Mouse (Mus musculus) urinary bladder, postnatal 4 days (tissue): ENCODE measurements at regions not wholly inside any gene's neighbourhood (a gene's known extent, or its start where the extent isn't known, plus 50 kb on each side); places are given as distances from the start of the nearest gene placed in this dataset.

Experiments
- DNase-seq, 2 experiments: peaks; one replicate each; pipeline ENCODE4 v3.0.0; 2021 to 2022; ENCODE audit warnings: low spot score in 2 of 2

GRCm38 (mm10) chrX:167091841-167092240, 117.3 kb downstream of the Tmsb4x start:
- DNase-seq = peak in 1 of 2 experiments; percentile 17

- no peak for DNase-seq
Measured at GRCm38 (mm10) chrX:167088930-167089329, 120.2 kb downstream of the Tmsb4x start.

GRCm38 (mm10) chrX:167088438-167088837, 120.7 kb downstream of the Tmsb4x start:
- DNase-seq = no peak

GRCm38 (mm10) chrX:167080821-167081220, 128.3 kb downstream of the Tmsb4x start:
- no peak for DNase-seq

- no peak for DNase-seq
Measured at GRCm38 (mm10) chrX:167069075-167069474, 140.0 kb downstream of the Tmsb4x start.

GRCm38 (mm10) chrX:167067918-167068317, 141.2 kb downstream of the Tmsb4x start:
- DNase-seq = no peak

GRCm38 (mm10) chrX:167063881-167064280, 145.2 kb downstream of the Tmsb4x start:
- DNase-seq = no peak

- DNase-seq = no peak
Measured at GRCm38 (mm10) chrX:167052456-167052855, 156.7 kb downstream of the Tmsb4x start.

- DNase-seq = no peak
Measured at GRCm38 (mm10) chrX:167050066-167050465, 159.0 kb downstream of the Tmsb4x start.

- no peak for DNase-seq
Measured at GRCm38 (mm10) chrX:167049191-167049968, 159.7 kb downstream of the Tmsb4x start.

- no peak for DNase-seq
Measured at GRCm38 (mm10) chrX:167037971-167038370, 171.1 kb downstream of the Tmsb4x start.

GRCm38 (mm10) chrX:167036355-167036754, 172.8 kb downstream of the Tmsb4x start:
- DNase-seq = no peak

GRCm38 (mm10) chrX:167035639-167036038, 173.5 kb downstream of the Tmsb4x start:
- no peak for DNase-seq

- DNase-seq = no peak
Measured at GRCm38 (mm10) chrX:167033091-167033490, 176.0 kb downstream of the Tmsb4x start.

GRCm38 (mm10) chrX:167032586-167032985, 176.5 kb downstream of the Tmsb4x start:
- DNase-seq = no peak

- DNase-seq = no peak
Measured at GRCm38 (mm10) chrX:167031543-167031942, 177.6 kb downstream of the Tmsb4x start.

GRCm38 (mm10) chrX:167015602-167016001, 193.5 kb downstream of the Tmsb4x start:
- DNase-seq = no peak

- no peak for DNase-seq
Measured at GRCm38 (mm10) chrX:167014322-167014721, 194.8 kb downstream of the Tmsb4x start.

- no peak for DNase-seq
Measured at GRCm38 (mm10) chrX:167012891-167013290, 196.2 kb downstream of the Tmsb4x start.

- no peak for DNase-seq
Measured at GRCm38 (mm10) chrX:167011977-167012542, 197.1 kb downstream of the Tmsb4x start.

- no peak for DNase-seq
Measured at GRCm38 (mm10) chrX:166995855-166996254, 213.3 kb downstream of the Tmsb4x start.

GRCm38 (mm10) chrX:166981003-166981402, 228.1 kb downstream of the Tmsb4x start:
- no peak for DNase-seq

GRCm38 (mm10) chrX:166980504-166980903, 228.6 kb downstream of the Tmsb4x start:
- DNase-seq = no peak
